Mouse (Mus musculus) retina, postnatal 7 days (tissue): ENCODE measurements around the gene Stard10.

ENCODE experiments used
- DNase-seq: peaks from one replicate; pipeline ENCODE4 v3.0.0-alpha.2; 2012; ENCODE audit warnings: low read depth, low spot score

Stard10 gene

DNA sequence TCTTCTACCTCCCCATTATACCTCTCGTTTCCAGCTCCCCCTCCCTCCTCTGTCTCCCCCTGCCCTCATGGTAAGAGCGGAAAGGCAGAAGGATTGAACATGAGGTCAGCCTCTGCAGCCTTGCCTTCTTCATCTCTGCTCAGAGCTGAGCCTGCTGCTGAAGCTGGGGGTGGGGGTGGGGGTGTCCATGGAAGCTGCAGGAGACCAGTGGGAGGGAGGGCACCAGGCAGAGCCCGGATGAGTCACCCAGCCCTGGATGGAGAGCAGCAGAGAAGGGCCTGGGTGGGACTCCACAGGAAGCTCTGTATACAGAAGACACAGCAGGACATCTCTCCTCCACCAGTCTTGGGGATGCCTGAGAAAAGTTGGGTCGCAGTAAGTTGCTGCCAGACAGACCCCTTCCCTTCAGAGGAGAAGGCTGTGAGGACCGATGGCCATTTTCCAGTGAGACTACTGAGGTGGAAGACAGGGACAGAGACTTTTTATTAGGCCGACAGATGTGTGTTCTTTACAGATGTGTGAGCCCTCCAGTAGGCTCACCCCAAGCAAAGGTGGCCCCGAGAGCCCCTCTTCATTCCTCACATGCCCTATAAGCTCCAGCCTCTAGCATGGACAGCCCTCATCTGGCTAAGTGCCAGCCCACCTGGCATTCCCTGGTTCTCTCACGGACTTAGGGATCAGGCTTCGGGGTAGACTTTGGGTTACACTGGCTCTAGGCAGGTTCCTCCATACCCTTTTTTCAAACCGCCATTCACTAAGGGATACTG lies 13.4 kb downstream of the Stard10 start:
- no peak for DNase-seq

DNA sequence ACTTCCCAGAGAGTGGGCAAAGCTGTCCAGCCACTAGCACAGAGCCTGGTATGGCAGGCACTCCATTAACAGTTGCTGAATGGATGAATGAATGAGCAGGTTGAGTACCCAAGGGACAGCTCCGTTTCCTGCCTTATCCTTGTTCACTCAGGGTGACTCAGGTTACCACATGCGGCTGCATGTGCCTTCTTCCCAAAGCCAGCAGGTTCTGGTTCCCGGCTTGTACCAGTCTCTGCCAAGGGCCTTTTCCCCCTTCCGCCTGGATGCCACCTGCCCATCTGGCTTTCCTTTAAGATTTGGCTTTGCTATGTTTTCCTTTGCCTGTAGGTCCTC lies 13.9 kb downstream of the Stard10 start:
- no peak for DNase-seq

- no peak for DNase-seq
These were observed 15.4 kb downstream of the Stard10 start for GRCm38 (mm10) chr7:101332045-101332831.

DNA sequence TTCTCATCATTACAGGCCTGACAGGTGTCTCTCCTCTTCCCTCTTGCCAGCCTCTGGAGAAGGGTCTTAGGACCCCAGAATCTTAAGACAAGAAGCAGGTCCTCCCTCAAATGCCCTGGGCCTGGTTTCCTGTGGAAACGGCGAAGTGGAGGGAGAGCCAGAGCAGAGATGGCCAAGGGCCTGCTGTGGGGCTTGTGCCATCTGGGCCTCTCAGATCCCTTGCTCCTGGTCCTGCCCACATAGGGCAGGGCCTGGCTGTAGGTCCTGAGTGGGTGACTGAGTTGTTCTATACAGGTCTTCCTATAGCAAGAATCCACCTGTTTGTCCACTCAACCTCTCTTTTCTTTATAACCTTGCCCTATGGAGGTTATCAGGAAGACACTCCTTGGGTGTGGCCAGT lies 18.3 kb downstream of the Stard10 start:
- no peak for DNase-seq

- no peak for DNase-seq
These were observed 19.8 kb downstream of the Stard10 start for GRCm38 (mm10) chr7:101336686-101337085.

GRCm38 (mm10) chr7:101337401-101337800 lies 20.5 kb downstream of the Stard10 start:
- no peak for DNase-seq

- DNase-seq, result no peak
These were observed 24.5 kb downstream of the Stard10 start for GRCm38 (mm10) chr7:101341405-101341804.

DNA sequence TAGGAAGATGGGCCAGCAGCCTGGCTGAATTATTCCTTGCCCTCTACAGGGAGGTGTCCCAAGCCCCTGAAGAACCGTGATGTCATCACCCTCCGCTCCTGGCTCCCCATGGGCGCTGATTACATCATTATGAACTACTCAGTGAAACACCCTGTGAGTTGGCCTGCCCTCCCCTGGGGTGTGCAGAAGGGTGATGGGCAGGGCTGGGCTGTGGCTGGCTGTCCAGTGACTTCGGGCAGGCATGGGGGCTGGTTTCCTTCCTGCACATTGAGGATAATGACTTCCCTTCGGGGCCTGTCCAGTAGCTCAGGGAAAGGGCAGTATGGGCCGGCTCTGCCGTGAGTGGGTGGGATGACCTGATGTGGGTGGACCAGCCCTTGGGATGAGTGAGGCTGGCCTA lies 26.2 kb downstream of the Stard10 start:
- no peak for DNase-seq

- DNase-seq, result no peak
These were observed 28.0 kb downstream of the Stard10 start for GRCm38 (mm10) chr7:101344892-101345291.

- DNase-seq, result no peak
These were observed 30.1 kb downstream of the Stard10 start for GRCm38 (mm10) chr7:101346991-101347390.

GRCm38 (mm10) chr7:101347767-101348270 lies 30.9 kb downstream of the Stard10 start, which contains the start of gene Arap1:
Gene Arap1, plus strand, starts transcription at chr7:101348067.
- DNase-seq, result peak; percentile 30

DNA sequence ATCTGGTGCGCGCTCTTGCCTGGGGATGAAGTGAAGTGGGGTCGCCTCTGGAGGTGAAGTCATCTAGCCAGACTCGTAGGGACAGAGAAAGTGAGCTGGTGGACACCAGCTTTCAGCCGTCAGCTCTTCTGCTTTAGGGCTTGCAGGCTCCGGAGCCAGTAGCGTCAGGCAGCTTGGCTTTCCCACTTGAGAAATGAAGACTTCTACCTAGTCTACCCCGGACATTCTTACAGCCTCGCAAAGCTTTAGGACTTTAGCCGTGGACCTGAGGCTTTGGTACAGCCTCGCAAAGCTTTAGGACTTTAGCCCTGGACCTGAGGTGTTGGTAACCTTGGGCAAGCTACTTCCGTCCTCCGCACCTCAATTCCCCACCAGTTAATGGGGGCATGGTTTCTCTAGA lies 31.4 kb downstream of the Stard10 start:
- no peak for DNase-seq

- DNase-seq, result no peak
These were observed 33.0 kb downstream of the Stard10 start for GRCm38 (mm10) chr7:101349861-101350260.

DNA sequence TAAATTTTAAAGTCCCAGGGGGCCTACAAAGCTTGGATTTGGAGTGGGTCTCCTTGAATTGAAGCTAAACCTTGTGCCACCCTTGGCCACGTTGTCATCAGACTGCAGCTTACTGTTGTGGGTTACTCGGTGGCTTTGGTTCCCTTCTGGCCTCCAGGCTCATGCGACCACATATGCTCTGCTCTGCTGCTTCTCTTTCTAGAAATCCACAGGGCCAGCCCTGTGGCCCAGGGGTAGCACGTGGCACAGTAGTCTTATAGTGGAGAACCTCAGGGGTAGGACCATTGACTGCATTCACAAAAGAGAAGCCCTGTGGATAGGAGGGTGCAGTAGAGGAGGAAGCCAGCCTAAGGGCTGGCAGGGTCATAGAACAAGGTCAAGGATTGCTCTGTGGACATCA lies 35.5 kb downstream of the Stard10 start:
- no peak for DNase-seq

DNA sequence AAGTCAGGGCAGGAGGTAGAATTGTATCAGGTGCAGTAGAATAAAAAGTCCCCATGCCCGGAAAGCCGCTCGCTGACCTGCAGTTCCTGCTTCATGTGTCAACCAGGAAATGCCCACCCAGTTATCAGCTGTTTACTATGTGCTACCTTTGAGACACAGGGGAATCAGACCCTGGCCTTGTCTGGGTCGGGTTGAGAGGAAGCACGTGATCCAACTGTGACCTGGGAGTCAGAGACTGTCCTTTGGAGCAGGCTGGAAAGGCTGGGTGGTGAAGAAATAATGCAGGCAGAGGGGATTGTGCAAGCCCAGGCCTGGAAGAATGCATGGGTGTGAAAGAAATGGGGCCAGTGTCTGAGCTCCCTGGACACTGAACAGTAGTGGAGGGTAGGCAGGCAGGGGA lies 37.5 kb downstream of the Stard10 start:
- no peak for DNase-seq

- DNase-seq, result no peak
These were observed 38.7 kb downstream of the Stard10 start for GRCm38 (mm10) chr7:101355551-101356100.

GRCm38 (mm10) chr7:101356868-101357267 lies 40.0 kb downstream of the Stard10 start:
- DNase-seq, result no peak

DNA sequence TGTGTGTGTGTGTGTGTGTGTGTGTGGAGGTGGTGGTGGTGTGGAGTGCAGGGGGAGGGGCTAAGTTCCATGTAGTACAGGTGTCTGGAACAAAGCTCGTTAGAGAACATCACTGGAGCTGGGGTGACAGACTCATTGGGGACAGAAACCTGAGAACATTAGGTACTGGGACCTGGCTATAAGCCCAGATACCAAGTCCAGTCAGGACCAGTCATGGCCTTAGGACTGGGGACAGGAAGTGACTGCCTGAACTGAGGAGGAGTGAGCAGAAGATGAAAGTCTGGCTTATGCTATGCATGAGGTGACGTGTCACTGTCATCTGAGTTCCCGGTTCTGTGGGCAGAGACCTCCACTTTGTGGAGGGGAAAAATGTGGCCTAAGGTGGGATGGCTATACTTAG lies 43.5 kb downstream of the Stard10 start:
- no peak for DNase-seq

DNA sequence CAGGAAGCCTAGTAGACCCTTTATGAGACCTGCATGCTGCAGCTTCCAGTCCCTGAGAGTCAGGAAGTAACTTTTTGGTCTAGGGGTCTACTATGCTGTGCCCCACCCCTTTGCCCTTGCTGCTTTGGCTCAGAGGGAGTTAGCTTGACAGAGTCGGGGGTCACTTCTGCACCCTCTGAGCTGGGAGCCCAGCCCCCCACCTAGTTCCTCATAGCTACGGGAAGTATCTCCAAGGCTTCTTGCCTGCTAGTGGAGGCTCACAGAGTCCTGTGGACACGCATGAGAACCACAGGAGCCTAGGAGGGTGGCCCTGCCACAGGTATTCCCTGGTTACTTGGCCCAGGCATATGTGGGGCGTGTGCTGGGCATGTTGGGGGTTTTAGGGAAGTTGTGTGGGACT lies 44.1 kb downstream of the Stard10 start:
- no peak for DNase-seq

DNA sequence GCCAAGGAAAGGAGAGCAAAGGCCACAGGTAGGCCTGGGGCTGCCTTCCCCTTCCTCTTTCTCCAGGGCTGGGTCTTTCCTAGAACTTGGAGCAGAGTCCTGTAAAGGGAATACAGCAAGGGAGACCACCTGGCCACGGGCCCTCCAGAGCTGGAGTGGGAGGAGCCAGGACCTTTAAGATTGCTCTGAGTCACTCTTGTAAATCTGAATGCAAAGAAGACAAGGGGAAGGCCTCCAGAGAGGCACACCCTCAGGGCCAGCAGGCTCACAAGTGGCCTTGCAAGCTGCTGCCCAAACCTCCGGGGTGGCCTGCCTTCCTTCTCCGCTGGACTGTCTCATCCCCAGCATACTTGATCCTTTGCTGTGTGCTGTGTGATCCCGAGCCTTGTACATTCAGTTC lies 44.9 kb downstream of the Stard10 start:
- no peak for DNase-seq

DNA sequence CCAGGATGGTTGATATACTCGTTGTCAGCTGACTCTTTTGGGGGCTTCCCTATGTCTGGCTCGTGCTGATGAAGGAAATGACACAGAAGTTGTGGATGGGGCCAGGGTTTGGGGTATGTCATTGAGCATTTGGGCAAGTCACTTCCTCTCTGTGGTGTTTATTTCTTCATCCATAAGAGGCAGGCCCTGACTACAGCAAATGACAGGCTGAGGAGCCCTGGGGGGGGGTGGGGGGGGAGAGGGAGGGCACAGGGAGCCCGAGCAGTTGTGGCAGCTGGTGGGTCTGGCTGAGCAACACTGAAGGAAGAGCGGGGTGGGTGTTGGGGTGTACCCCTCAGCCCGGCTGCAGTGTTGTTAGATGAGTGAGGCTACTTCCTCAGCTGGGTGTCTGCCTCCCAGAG lies 45.9 kb downstream of the Stard10 start:
- no peak for DNase-seq

DNA sequence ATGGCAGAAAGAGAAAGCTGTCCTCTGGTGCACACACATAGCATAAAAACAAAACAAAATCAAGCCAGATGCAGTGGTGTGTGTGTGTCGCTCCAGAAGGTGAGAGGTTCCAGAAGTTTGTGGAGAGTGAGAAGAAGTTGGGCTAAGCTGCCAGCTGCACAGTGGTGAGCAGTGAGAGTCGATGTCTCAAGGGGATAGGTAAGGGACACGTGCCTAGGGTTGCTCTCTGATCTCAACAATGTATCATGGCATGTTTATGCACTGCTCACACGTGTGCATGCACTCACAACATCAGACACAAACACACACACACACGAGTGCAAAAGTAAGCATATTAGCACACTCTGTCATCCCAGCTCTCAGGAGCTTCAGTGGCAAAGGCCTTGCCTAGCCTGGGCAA lies 47.0 kb downstream of the Stard10 start:
- no peak for DNase-seq
